ENCODE assay signal across 8 mouse cellular contexts in the genomic region with DNA sequence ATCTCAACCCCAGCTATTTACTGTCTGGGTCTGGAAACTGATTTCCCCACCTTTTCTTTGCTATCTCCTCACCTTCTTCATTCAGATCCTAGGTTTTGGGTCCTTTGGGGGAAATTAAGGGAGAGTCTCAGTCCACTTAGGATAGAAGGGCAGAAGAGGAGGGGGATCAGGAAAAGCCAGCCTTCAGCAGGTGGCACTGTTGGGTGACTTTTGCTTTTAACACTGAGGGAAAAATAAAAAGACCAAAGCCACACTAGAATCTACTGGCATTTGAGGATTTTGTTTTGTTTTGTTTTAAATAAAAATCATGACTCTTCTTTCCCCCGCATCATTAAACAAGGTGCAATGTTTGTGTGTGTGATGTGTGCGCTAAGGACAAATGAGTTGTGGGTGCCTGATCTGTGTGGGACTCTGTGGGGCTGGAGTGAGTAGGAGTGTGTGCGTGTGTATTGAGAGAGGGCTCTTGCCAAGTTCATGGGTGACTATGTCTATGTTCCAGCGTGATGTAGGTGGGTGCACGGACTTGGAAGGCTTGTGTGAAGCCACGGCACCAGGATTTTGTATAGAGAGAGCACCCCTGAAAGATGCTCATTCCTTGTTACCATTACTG.
A peak's percentile ranks its signal among the peaks of the same experiment; 100 is the strongest.
DNase-seq lines count a peak whose midpoint lies in the region; ATAC-seq and TF ChIP-seq lines count a peak whose summit lies in the region.

No protein-coding gene starts in this region.

- H3K27me3 ChIP-seq in forebrain, postnatal 0 days (ENCODE audit: insufficient read depth, low read length), result no peaks in the 10 kb centered on the region
- no peaks in the 10 kb centered on the region for H3K27me3 ChIP-seq in neural tube, embryonic 12.5 days (replicated peaks)

- H3K4me3 ChIP-seq in left cerebral cortex, adult 2 months, result no peak overlapping the region
- H3K4me3 ChIP-seq in forebrain, postnatal 0 days (ENCODE audit: low read depth, low read length), result no peak overlapping the region
- H3K4me3 ChIP-seq in neural tube, embryonic 12.5 days, result no peak overlapping the region

- ATAC-seq in forebrain, postnatal 0 days, result no peak
- ATAC-seq in neural tube, embryonic 12.5 days (ENCODE audit: low FRiP score, low read depth), result no peak
- no peak for ATAC-seq in megakaryocyte, adult 5-6 weeks (ENCODE audit: poor library complexity, severe bottlenecking)

- no peak overlapping the region for H3K4me2 ChIP-seq in forebrain, postnatal 0 days (ENCODE audit: low read depth)
- no peak overlapping the region for H3K4me2 ChIP-seq in neural tube, embryonic 12.5 days (replicated peaks)

- no peaks in the 10 kb centered on the region for H3K9me3 ChIP-seq in forebrain, postnatal 0 days (ENCODE audit: low read length)
- no peaks in the 10 kb centered on the region for H3K9me3 ChIP-seq in neural tube, embryonic 12.5 days

- H3K4me1 ChIP-seq in forebrain, postnatal 0 days (ENCODE audit: insufficient read depth), result peaks cover 18% of the 10 kb centered on the region
- peaks cover 16% of the 10 kb centered on the region for H3K4me1 ChIP-seq in neural tube, embryonic 12.5 days

- 68% methylated on average over 6 of the region's 6 CpGs for WGBS in forebrain, postnatal 0 days
- 90% methylated on average over 6 of the region's 6 CpGs for WGBS in neural tube, embryonic 12.5 days

- H3K36me3 ChIP-seq in forebrain, postnatal 0 days (ENCODE audit: insufficient read depth), result no peaks in the 10 kb centered on the region
- H3K36me3 ChIP-seq in neural tube, embryonic 12.5 days, result no peaks in the 10 kb centered on the region

- peak; percentile 59 for TF ChIP-seq CTCF in left cerebral cortex, adult 2 months (IDR thresholded peaks at IDR 0.05)
- peak; percentile 78 for TF ChIP-seq CTCF in forebrain, postnatal 0 days (IDR thresholded peaks at IDR 0.05; ENCODE audit: low read depth)

- no peak overlapping the region for H3K9ac ChIP-seq in forebrain, postnatal 0 days
- H3K9ac ChIP-seq in neural tube, embryonic 12.5 days, result 0 out of 2 replicates have a peak overlapping the region, but pooled peaks have one; percentile 1

- no peak overlapping the region for H3K27ac ChIP-seq in left cerebral cortex, adult 2 months
- peak overlapping the region; percentile 17; the same call in 1 of the 2 replicates for H3K27ac ChIP-seq in forebrain, postnatal 0 days (ENCODE audit: low read depth, low read length)
- no peak overlapping the region for H3K27ac ChIP-seq in neural tube, embryonic 12.5 days

- DNase-seq in adrenal gland, postnatal 14 days, result peak; percentile 16
- DNase-seq in adrenal gland, adult 18-20 months (ENCODE audit: low spot score in 2 of 2), result no peak
- DNase-seq in left cerebral cortex, adult 2 months (ENCODE audit: extremely low spot score in 1 of 2, low spot score in 2 of 2), result peak in 1 of 2 experiments; percentile 37
- no peak for DNase-seq in left cerebral cortex, adult 11 months (ENCODE audit: low spot score)
- peak; percentile 82 for DNase-seq in forebrain, postnatal 0 days
- no peak for DNase-seq in testis, postnatal 14 days (ENCODE audit: low spot score)

- intact Hi-C loops in left cerebral cortex, adult 2 months (cut with DNase I), result no loop called here

Comparison
In these comparisons a context has a peak if more than half of its experiments do, and no peak if none do; other contexts are left out.
1. DNase-seq: peak in adrenal gland, postnatal 14 days (single experiment) and forebrain, postnatal 0 days (single experiment); none in adrenal gland, adult 18-20 months (0 of 2), left cerebral cortex, adult 11 months (single experiment) and testis, postnatal 14 days (single experiment).